ENCODE assay signal across 8 mouse cellular contexts in the genomic region with DNA sequence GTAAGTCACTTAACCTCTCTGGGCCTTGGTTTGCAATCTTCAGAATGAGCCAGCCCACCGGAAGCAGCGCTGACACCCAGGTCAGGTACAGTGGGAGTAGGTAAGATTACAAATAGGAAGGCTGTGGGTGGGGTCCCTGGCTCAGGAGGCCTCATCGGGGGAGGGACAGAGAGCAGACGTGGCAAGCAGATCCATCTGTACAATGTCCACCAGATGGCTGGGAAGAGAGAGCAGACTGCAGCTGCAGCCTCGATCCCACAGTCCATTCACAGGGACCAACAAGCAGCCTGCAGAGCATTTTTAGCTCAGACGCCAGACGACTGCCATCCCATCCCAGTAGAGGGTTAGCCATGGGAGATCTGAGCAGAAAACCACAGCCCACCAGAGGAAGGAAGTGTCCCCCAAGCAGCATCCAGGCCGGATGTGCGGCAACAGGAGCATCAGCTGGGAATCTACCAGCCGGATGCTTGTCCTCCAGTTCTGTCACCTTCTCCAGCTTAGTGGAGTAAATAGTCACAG. TPM values are rescaled to one million over a fixed set of nuclear protein-coding genes. Genes with fewer than 3 reads are reported as not detected.
A peak's percentile ranks its signal among the peaks of the same experiment; 100 is the strongest.
DNase-seq lines count a peak whose midpoint lies in the region; ATAC-seq and TF ChIP-seq lines count a peak whose summit lies in the region.

No protein-coding gene starts in this region.

- no peak overlapping the region for H3K9ac ChIP-seq in liver, embryonic 14.5 days (replicated peaks)

- 13% methylated on average over 10 of the region's 10 CpGs for WGBS in liver, embryonic 14.5 days (ENCODE audit: insufficient replicate concordance)
- WGBS in thymus, adult 2 months = 6% methylated on average over 10 of the region's 10 CpGs

- DNase-seq in left cerebral cortex, postnatal 4 days = peak; percentile 55
- DNase-seq in left cerebral cortex, postnatal 14 days (ENCODE audit: low spot score in 2 of 2) = no peak
- DNase-seq in heart, postnatal 4 days = peak; percentile 33
- no peak for DNase-seq in liver, embryonic 14.5 days (ENCODE audit: low read depth in 3 of 3, low spot score in 3 of 3)
- peak; percentile 49 for DNase-seq in thymus, adult 2 months
- no peak for DNase-seq in urinary bladder, postnatal 10 days (ENCODE audit: low spot score)
- no peak for DNase-seq in urinary bladder, postnatal 14 days (ENCODE audit: low spot score)

- no peak for TF ChIP-seq CTCF in liver, embryonic 14.5 days (IDR thresholded peaks at IDR 0.05; ENCODE audit: low read depth)
- TF ChIP-seq CTCF in thymus, adult 2 months (IDR thresholded peaks at IDR 0.05; ENCODE audit: borderline replicate concordance, control insufficient read depth, extremely low read depth, insufficient read depth, low read length, poor library complexity) = no peak

- no peak overlapping the region for H3K27ac ChIP-seq in liver, embryonic 14.5 days
- H3K27ac ChIP-seq in thymus, adult 2 months (ENCODE audit: control insufficient read depth, insufficient read depth, low read length) = peak overlapping the region; percentile 28; the same call in 1 of the 2 replicates

- peaks cover 2 to 29% of the 10 kb centered on the region in 2 experiments for H3K4me1 ChIP-seq in liver, embryonic 14.5 days (replicated peaks; ENCODE audit: control insufficient read depth in 2 of 2, insufficient read depth in 2 of 2, low read length in 1 of 2)
- H3K4me1 ChIP-seq in thymus, adult 2 months (replicated peaks; ENCODE audit: control insufficient read depth, insufficient read depth, low read length) = peaks cover 61% of the 10 kb centered on the region

- TF ChIP-seq EP300 in liver, embryonic 14.5 days (IDR thresholded peaks at IDR 0.05; ENCODE audit: low read depth) = no peak

- 0 out of 2 replicates have a peak, but pooled peaks have one; percentile 34 for TF ChIP-seq POLR2A in thymus, adult 2 months (IDR thresholded peaks at IDR 0.05; ENCODE audit: control insufficient read depth, extremely low read depth, insufficient read depth, low read length, poor library complexity)

- no peaks in the 10 kb centered on the region for H3K36me3 ChIP-seq in liver, embryonic 14.5 days (replicated peaks; ENCODE audit: control insufficient read depth, insufficient read depth, low read depth)
- H3K36me3 ChIP-seq in thymus, adult 2 months (ENCODE audit: control insufficient read depth, insufficient read depth, low read length) = no peaks in the 10 kb centered on the region

- H3K4me3 ChIP-seq in liver, embryonic 14.5 days (ENCODE audit: insufficient read depth in 1 of 2, low read depth in 2 of 2, low read length in 2 of 2) = peak overlapping the region; percentile 11 to 25; a peak in 2 of 4 replicates
- H3K4me3 ChIP-seq in thymus, adult 2 months (ENCODE audit: control insufficient read depth, insufficient read depth, low read length) = peak overlapping the region; percentile 28

- intact Hi-C loops in left cerebral cortex, postnatal 4 days (cut with DNase I) = no loop called here
- intact Hi-C loops in left cerebral cortex, postnatal 14 days (cut with DNase I) = no loop called here

- peak; percentile 39 for ATAC-seq in common myeloid progenitor, adult 5-6 weeks (replicated peaks; ENCODE audit: low read depth, poor library complexity, severe bottlenecking)
- no peak for ATAC-seq in liver, embryonic 14.5 days (ENCODE audit: insufficient read depth)

- no peaks in the 10 kb centered on the region for H3K9me3 ChIP-seq in liver, embryonic 14.5 days (ENCODE audit: control insufficient read depth, low read length)

- peaks cover 7% of the 10 kb centered on the region; the same call in 1 of the 2 replicates for H3K27me3 ChIP-seq in liver, embryonic 14.5 days (ENCODE audit: control insufficient read depth, insufficient read depth, low read length)
- H3K27me3 ChIP-seq in thymus, adult 2 months (ENCODE audit: control insufficient read depth, insufficient read depth, low read length) = no peaks in the 10 kb centered on the region

- H3K4me2 ChIP-seq in liver, embryonic 14.5 days (ENCODE audit: low read depth) = peak overlapping the region; percentile 86

RNA-seq across cellular contexts. Expression of a gene that starts 2.7 kb away (rescaled TPM):
- total RNA-seq in left cerebral cortex, postnatal 4 days (2021) = 100 to 1,000 TPM; 208 to 215 TPM
- total RNA-seq in left cerebral cortex, postnatal 14 days (2021) = 10 to 100 TPM; 65.0 to 67.4 TPM
- total RNA-seq in common myeloid progenitor, adult 5-6 weeks (2017) = 79.3 and 132 TPM in 2 replicates
- total RNA-seq in heart, postnatal 4 days (2021) = 10 to 100 TPM; 51.5 to 56.0 TPM
- polyA plus RNA-seq in liver, embryonic 14.5 days (2012; rRNA removed) = 57.0 and 59.6 TPM in 2 replicates
- polyA plus RNA-seq in liver, embryonic 14.5 days (2014; fragmentation: Nextera tagmentation; extraction: Ambion mirVana) = 77.7 and 88.7 TPM in 2 replicates
- polyA plus RNA-seq in thymus, adult 2 months (2012; rRNA removed) = 428 and 476 TPM in 2 replicates

RNA-seq across cellular contexts. Expression of a gene that starts 24.5 kb away (rescaled TPM):
- total RNA-seq in left cerebral cortex, postnatal 4 days (2021) = 10 to 100 TPM in 1 of 2 experiments, 1 to 10 TPM in 1; 8.9 to 11.8 TPM
- total RNA-seq in left cerebral cortex, postnatal 14 days (2021) = 1 to 10 TPM; 6.0 to 7.3 TPM
- 5.7 and 7.4 TPM in 2 replicates for total RNA-seq in common myeloid progenitor, adult 5-6 weeks (2017)
- total RNA-seq in heart, postnatal 4 days (2021) = 1 to 10 TPM; 4.7 to 4.8 TPM
- polyA plus RNA-seq in liver, embryonic 14.5 days (2012; rRNA removed) = 2.5 TPM in 2 replicates
- 2.7 and 3.3 TPM in 2 replicates for polyA plus RNA-seq in liver, embryonic 14.5 days (2014; fragmentation: Nextera tagmentation; extraction: Ambion mirVana)
- polyA plus RNA-seq in thymus, adult 2 months (2012; rRNA removed) = 41.8 and 51.0 TPM in 2 replicates

RNA-seq across cellular contexts. Expression of a gene that starts 59.4 kb away (rescaled TPM):
- total RNA-seq in left cerebral cortex, postnatal 4 days (2021) = 10 to 100 TPM; 15.0 to 16.7 TPM
- total RNA-seq in left cerebral cortex, postnatal 14 days (2021) = 10 to 100 TPM; 17.3 to 19.0 TPM
- total RNA-seq in common myeloid progenitor, adult 5-6 weeks (2017) = 3.6 and 12.1 TPM in 2 replicates
- total RNA-seq in heart, postnatal 4 days (2021) = 1 to 10 TPM; 9.0 to 9.2 TPM
- polyA plus RNA-seq in liver, embryonic 14.5 days (2012; rRNA removed) = 2.7 and 2.8 TPM in 2 replicates
- polyA plus RNA-seq in liver, embryonic 14.5 days (2014; fragmentation: Nextera tagmentation; extraction: Ambion mirVana) = 1.3 and 2.0 TPM in 2 replicates
- polyA plus RNA-seq in thymus, adult 2 months (2012; rRNA removed) = 13.9 and 14.0 TPM in 2 replicates

Comparison
In these comparisons a context has a peak if more than half of its experiments do, and no peak if none do; other contexts are left out.
1. DNase-seq: peak in left cerebral cortex, postnatal 4 days (single experiment), heart, postnatal 4 days (single experiment) and thymus, adult 2 months (single experiment); none in left cerebral cortex, postnatal 14 days (0 of 2), liver, embryonic 14.5 days (0 of 3), urinary bladder, postnatal 10 days (single experiment) and urinary bladder, postnatal 14 days (single experiment).